Mouse (Mus musculus) midbrain, embryonic 15.5 days (tissue): ENCODE measurements around the gene Dnm1l. TPM values are rescaled to one million over a fixed set of nuclear protein-coding genes. Genes with fewer than 3 reads are reported as not detected.

Experiments used
- ATAC-seq: fragments of 200-750 bp; cut with Nextera tagmentation; replicated peaks from 2 replicates; pipeline ENCODE4 v1.8.0; 2017; ENCODE audit warnings: moderate TSS enrichment
- H3K27ac ChIP-seq: fragments of 300-500 bp; sonication (generic); 2 replicates; pipeline ENCODE4 v1.5.1; 2015; ENCODE audit warnings: mild to moderate bottlenecking, inconsistent platforms
- H3K27me3 ChIP-seq: fragments of 300-500 bp; sonication (generic); replicated peaks from 2 replicates; pipeline ENCODE4 v1.6.1; 2015; ENCODE audit warnings: inconsistent platforms
- H3K36me3 ChIP-seq: fragments of 300-500 bp; sonication (generic); replicated peaks from 2 replicates; pipeline ENCODE4 v1.6.1; 2015; ENCODE audit warnings: inconsistent platforms
- H3K4me1 ChIP-seq: fragments of 300-500 bp; sonication (generic); 2 replicates; pipeline ENCODE4 v1.6.1; 2015; ENCODE audit warnings: inconsistent platforms
- H3K4me2 ChIP-seq: fragments of 300-500 bp; sonication (generic); 2 replicates; pipeline ENCODE4 v1.6.1; 2015; ENCODE audit warnings: inconsistent platforms, mild to moderate bottlenecking, moderate library complexity
- H3K4me3 ChIP-seq: fragments of 300-500 bp; sonication (generic); 2 replicates; pipeline ENCODE4 v1.5.1; 2015; ENCODE audit warnings: mild to moderate bottlenecking, inconsistent platforms
- H3K9ac ChIP-seq: fragments of 300-500 bp; sonication (generic); 2 replicates; pipeline ENCODE4 v1.6.1; 2015; ENCODE audit warnings: mild to moderate bottlenecking, inconsistent platforms
- H3K9me3 ChIP-seq: fragments of 300-500 bp; sonication (generic); 2 replicates; pipeline ENCODE4 v1.6.1; 2016; ENCODE audit warnings: inconsistent platforms
- WGBS: fragments of 180-500 bp; shearing (Covaris S2); methylation state at CpG from one replicate; pipeline ENCODE4 v1.1.7; 2015; ENCODE audit warnings: mixed read lengths; 5-methylcytosine and 5-hydroxymethylcytosine counted together
- polyA plus RNA-seq: library from polyadenylated mRNA; unstranded; fragments of >200 nt; fragmentation: Nextera tagmentation; extraction: Ambion mirVana; gene quantifications from 2 replicates; pipeline ENCODE4 v1.2.1, GENCODE M21; 2015

Gene Dnm1l
- polyA plus RNA-seq, 1 experiment from 2014 or later, result 110 TPM

- Histone ChIP-seq H3K4me1 (0 out of 2 replicates have a peak, but pooled peaks cover 3% of the 10 kb centered on the region), H3K4me2 (no peak overlapping the region), H3K27ac (no peak overlapping the region), H3K36me3 (no peaks in the 10 kb centered on the region), H3K9me3 (no peaks in the 10 kb centered on the region), H3K27me3 (no peaks in the 10 kb centered on the region), H3K9ac (no peak overlapping the region), H3K4me3 (no peak overlapping the region)
- ATAC-seq, result no peak
- WGBS, result 37% methylated on average over 3 of the region's 3 CpGs
Observed at GRCm38 (mm10) chr16:16272978-16273377, 85.8 kb downstream of the Dnm1l start.

GRCm38 (mm10) chr16:16262436-16262835 is 96.3 kb downstream of the Dnm1l start:
- H3K9me3 ChIP-seq, result no peaks in the 10 kb centered on the region
- no peaks in the 10 kb centered on the region for H3K27me3 ChIP-seq
- no peak overlapping the region for H3K4me3 ChIP-seq
- H3K27ac ChIP-seq, result no peak overlapping the region
- H3K4me1 ChIP-seq, result no peaks in the 10 kb centered on the region
- H3K36me3 ChIP-seq, result no peaks in the 10 kb centered on the region
- H3K9ac ChIP-seq, result no peak overlapping the region
- ATAC-seq, result no peak
- H3K4me2 ChIP-seq, result no peak overlapping the region
- 87% methylated on average over 3 of the region's 3 CpGs for WGBS

Other genes with a start within 250 kb of the Dnm1l start
- gene Pkp2, start 145.6 kb downstream of the Dnm1l start, polyA plus RNA-seq, result 0.85 and 1.0 TPM in 2 replicates
- gene Yars2, start 56.0 kb downstream of the Dnm1l start, polyA plus RNA-seq, result 23.5 and 26.4 TPM in 2 replicates
- 18.6 and 23.7 TPM in 2 replicates for gene Fgd4, start 241.6 kb upstream of the Dnm1l start, polyA plus RNA-seq